ENCODE assay signal across 13 mouse cellular contexts in genomic region chr3:51194075-51194474, GRCm38 (mm10). TPM values are rescaled to one million over a fixed set of nuclear protein-coding genes. Genes with fewer than 3 reads are reported as not detected.
A peak's percentile ranks its signal among the peaks of the same experiment; 100 is the strongest.
DNase-seq lines count a peak whose midpoint lies in the region; ATAC-seq and TF ChIP-seq lines count a peak whose summit lies in the region.
"Had no signal": no experiment of that assay in that cellular context is flagged by ENCODE, and none has a peak within 500 bp of the region (broad histone marks: within the 10 kb centered on the region; RNA-seq: fewer than 3 reads in every experiment).

No protein-coding gene starts in this region.

- 36% methylated on average over 6 of the region's 6 CpGs for WGBS in lung, embryonic 14.5 days

- peak; percentile 21 for DNase-seq in lung, embryonic 14.5 days
- DNase-seq in lung, postnatal 4 days = no peak
- peak; percentile 76 for DNase-seq in adrenal gland, postnatal 14 days
- peak; percentile 78 to 83 for DNase-seq in heart, adult 9 months (ENCODE audit: low spot score in 2 of 2)
- peak; percentile 46 for DNase-seq in ovary, postnatal 14 days (ENCODE audit: low spot score)
- DNase-seq in layer of hippocampus, postnatal 36 days = no peak
- DNase-seq: cerebellum, postnatal 25 days; liver, embryonic 13.5 days; thymus, postnatal 36 days had no signal

- no peak overlapping the region for H3K9ac ChIP-seq in lung, embryonic 14.5 days
- H3K9ac ChIP-seq: liver, embryonic 13.5 days; neural tube, embryonic 13.5 days had no signal

- no peaks in the 10 kb centered on the region for H3K4me1 ChIP-seq in lung, embryonic 14.5 days (ENCODE audit: insufficient read depth)
- H3K4me1 ChIP-seq: hindbrain, embryonic 10.5 days had no signal

- no peak overlapping the region for H3K4me2 ChIP-seq in lung, embryonic 14.5 days
- H3K4me2 ChIP-seq: liver, embryonic 13.5 days; neural tube, embryonic 13.5 days had no signal

- no peak overlapping the region for H3K27ac ChIP-seq in lung, embryonic 14.5 days (ENCODE audit: low read depth)
- H3K27ac ChIP-seq: hindbrain, embryonic 10.5 days; liver, embryonic 13.5 days; neural tube, embryonic 13.5 days had no signal

- H3K9me3 ChIP-seq in lung, embryonic 14.5 days (ENCODE audit: low read depth, low read length) = no peaks in the 10 kb centered on the region
- H3K9me3 ChIP-seq: hindbrain, embryonic 10.5 days; liver, embryonic 13.5 days; neural tube, embryonic 13.5 days had no signal

- H3K36me3 ChIP-seq in lung, embryonic 14.5 days (ENCODE audit: insufficient read depth) = no peaks in the 10 kb centered on the region
- H3K36me3 ChIP-seq: hindbrain, embryonic 10.5 days; liver, embryonic 13.5 days; neural tube, embryonic 13.5 days had no signal

- TF ChIP-seq CTCF in lung, embryonic 14.5 days (IDR thresholded peaks at IDR 0.05; ENCODE audit: low read depth) = no peak

- H3K27me3 ChIP-seq in lung, embryonic 14.5 days (ENCODE audit: insufficient read depth, low read length) = no peaks in the 10 kb centered on the region
- H3K27me3 ChIP-seq: neural tube, embryonic 13.5 days had no signal

- H3K4me3 ChIP-seq in lung, embryonic 14.5 days (ENCODE audit: low read depth, low read length) = no peak overlapping the region
- H3K4me3 ChIP-seq: hindbrain, embryonic 10.5 days; liver, embryonic 13.5 days; neural tube, embryonic 13.5 days had no signal

- no peak for ATAC-seq in lung, embryonic 14.5 days (ENCODE audit: insufficient read depth)
- no peak for ATAC-seq in frontal cortex, adult (ENCODE audit: low TSS enrichment)
- ATAC-seq in activated CD4-positive, CD25-positive, alpha-beta regulatory T cell, adult 4 months = no peak

RNA-seq across cellular contexts. Expression of gene Noct, which starts 30.2 kb away (rescaled TPM):
- 7.6 and 8.9 TPM in 2 replicates for polyA plus RNA-seq in lung, embryonic 14.5 days (2014; fragmentation: Nextera tagmentation; extraction: Ambion mirVana)
- total RNA-seq in adrenal gland, postnatal 14 days (2021) = 28.7 and 44.7 TPM in 2 replicates
- polyA plus RNA-seq in activated CD4-positive, CD25-positive, alpha-beta regulatory T cell, adult 4 months (2017; shearing (Covaris generic)) = 1 to 10 TPM; 2.2 to 5.3 TPM
- 10 to 100 TPM; 57.7 to 62.8 TPM for total RNA-seq in layer of hippocampus, postnatal 36 days (2021)

Comparison
In these comparisons a context has a peak if more than half of its experiments do, and no peak if none do; other contexts are left out.
1. DNase-seq: peak in lung, embryonic 14.5 days (single experiment), adrenal gland, postnatal 14 days (single experiment), heart, adult 9 months (2 of 2) and ovary, postnatal 14 days (single experiment); none in lung, postnatal 4 days (0 of 2) and layer of hippocampus, postnatal 36 days (0 of 2).